Mouse (Mus musculus): ENCODE data around the gene Zfr2. TPM values are rescaled to one million over a fixed set of nuclear protein-coding genes. Genes with fewer than 3 reads are reported as not detected.

The Zfr2 gene
- total and polyA plus RNA-seq, 3 experiments: 0.81 to 1.4 TPM; not detected in 1

- DNase-seq (ENCODE audit: low read depth, low spot score): no peak
Observed at GRCm38 (mm10) chr10:81234206-81234605, 1.3 kb downstream of the Zfr2 start.

DNA sequence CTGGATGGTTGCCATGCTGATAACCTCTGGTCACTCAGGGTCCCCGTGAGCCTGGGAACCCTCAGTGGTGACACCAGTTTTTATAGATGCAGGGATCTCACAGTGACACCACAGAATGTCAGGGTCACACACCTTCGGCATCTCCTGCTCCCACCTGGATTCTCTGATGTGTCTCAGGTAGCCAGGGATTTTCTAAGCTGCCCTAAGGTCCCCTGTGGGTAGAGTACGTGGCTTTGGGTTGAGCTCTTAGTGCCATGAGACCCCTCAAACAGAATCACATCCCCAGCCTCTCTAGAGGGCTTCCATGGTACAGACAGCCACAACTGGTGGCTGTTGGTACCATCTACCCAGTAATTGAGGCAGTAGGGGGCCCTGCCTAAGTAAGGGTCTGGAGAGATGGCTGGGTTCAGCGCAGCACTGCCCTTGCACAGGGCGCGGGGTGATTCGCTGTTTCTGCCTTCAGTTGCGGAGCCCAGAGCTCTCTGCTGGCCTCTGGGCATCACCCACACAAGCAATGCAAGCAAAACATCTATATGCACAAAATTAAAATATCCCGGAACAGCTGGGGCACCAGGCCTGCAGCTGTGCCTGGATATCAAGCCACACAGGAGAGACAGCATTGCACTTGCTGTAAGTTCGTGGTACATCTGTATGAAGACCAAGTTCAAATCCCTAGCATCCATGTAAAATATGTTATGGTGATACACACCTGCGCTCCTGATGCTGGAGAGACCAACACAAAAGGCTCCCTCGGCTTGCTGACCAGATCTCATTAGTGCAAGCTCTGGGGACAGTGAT is 3.7 kb downstream of the Zfr2 start:
- TF ChIP-seq JUND (IDR thresholded peaks at IDR 0.05; ENCODE audit: low read depth, low read length) (no peak), NRF1 (IDR thresholded peaks at IDR 0.05; ENCODE audit: insufficient read depth, low read depth, low read length, poor library complexity, severe bottlenecking) (no peak), UBTF (IDR thresholded peaks at IDR 0.05; ENCODE audit: borderline replicate concordance, insufficient read depth, low read depth, low read length) (no peak), RCOR1 (IDR thresholded peaks at IDR 0.05; ENCODE audit: low read depth, low read length) (no peak), SMC3 (IDR thresholded peaks at IDR 0.05; ENCODE audit: low read depth, low read length) (no peak), KAT2A (conservative IDR thresholded peaks at IDR 0.05; ENCODE audit: low read depth, low read length) (no peak)
- peaks cover 0 to 7% of the 10 kb centered on the region in 2 experiments; a peak in 2 of 4 replicates for H3K36me3 ChIP-seq (ENCODE audit: control insufficient read depth in 1 of 2, insufficient read depth in 2 of 2, low read length in 2 of 2)
- H3K4me1 ChIP-seq (ENCODE audit: control insufficient read depth in 1 of 2, insufficient read depth in 2 of 2, low read length in 2 of 2): peaks cover 0 to 12% of the 10 kb centered on the region in 2 experiments; a peak in 2 of 4 replicates
- no peak overlapping the region for H3K4me3 ChIP-seq (ENCODE audit: control insufficient read depth in 1 of 2, insufficient read depth in 1 of 2, low read depth in 2 of 2, low read length in 2 of 2)
- H3K27ac ChIP-seq (ENCODE audit: control insufficient read depth, low read depth, low read length): no peak overlapping the region
- no peak overlapping the region for H3K9ac ChIP-seq (ENCODE audit: control insufficient read depth, low read depth, low read length, poor library complexity, severe bottlenecking)
- no peak for DNase-seq (ENCODE audit: low read depth, low spot score)
- no peaks in the 10 kb centered on the region for H3K27me3 ChIP-seq (ENCODE audit: control insufficient read depth in 1 of 2, insufficient read depth in 2 of 2, low read length in 2 of 2)
- H3K9me3 ChIP-seq (replicated peaks; ENCODE audit: insufficient read depth, low read length): no peaks in the 10 kb centered on the region
- H3K79me2 ChIP-seq (ENCODE audit: control insufficient read depth, insufficient read depth, low read length, poor library complexity): no peaks in the 10 kb centered on the region

More at GRCm38 (mm10) chr10:81234206-81234605, 1.3 kb downstream of the Zfr2 start:
- Histone ChIP-seq H3K27me3 (ENCODE audit: control insufficient read depth in 1 of 2, insufficient read depth in 2 of 2, low read length in 2 of 2) (peaks cover 0 to 2% of the 10 kb centered on the region in 2 experiments; a peak in 3 of 4 replicates), H3K27ac (ENCODE audit: control insufficient read depth, low read depth, low read length) (no peak overlapping the region), H3K9me3 (replicated peaks; ENCODE audit: insufficient read depth, low read length) (no peaks in the 10 kb centered on the region), H3K9ac (ENCODE audit: control insufficient read depth, low read depth, low read length, poor library complexity, severe bottlenecking) (no peak overlapping the region), H3K4me1 (ENCODE audit: control insufficient read depth in 1 of 2, insufficient read depth in 2 of 2, low read length in 2 of 2) (peaks cover 0 to 12% of the 10 kb centered on the region in 2 experiments; a peak in 2 of 4 replicates), H3K79me2 (ENCODE audit: control insufficient read depth, insufficient read depth, low read length, poor library complexity) (no peaks in the 10 kb centered on the region), H3K4me3 (ENCODE audit: control insufficient read depth in 1 of 2, insufficient read depth in 1 of 2, low read depth in 2 of 2, low read length in 2 of 2) (no peak overlapping the region), H3K36me3 (ENCODE audit: control insufficient read depth in 1 of 2, insufficient read depth in 2 of 2, low read length in 2 of 2) (peaks cover 0 to 7% of the 10 kb centered on the region in 2 experiments; a peak in 2 of 4 replicates)
- TF ChIP-seq TCF12 (IDR thresholded peaks at IDR 0.05; ENCODE audit: low read depth, low read length) (no peak), BHLHE40 (IDR thresholded peaks at IDR 0.05; ENCODE audit: borderline replicate concordance, low read depth, low read length) (no peak), KAT2A (conservative IDR thresholded peaks at IDR 0.05; ENCODE audit: low read depth, low read length) (no peak)

DNA sequence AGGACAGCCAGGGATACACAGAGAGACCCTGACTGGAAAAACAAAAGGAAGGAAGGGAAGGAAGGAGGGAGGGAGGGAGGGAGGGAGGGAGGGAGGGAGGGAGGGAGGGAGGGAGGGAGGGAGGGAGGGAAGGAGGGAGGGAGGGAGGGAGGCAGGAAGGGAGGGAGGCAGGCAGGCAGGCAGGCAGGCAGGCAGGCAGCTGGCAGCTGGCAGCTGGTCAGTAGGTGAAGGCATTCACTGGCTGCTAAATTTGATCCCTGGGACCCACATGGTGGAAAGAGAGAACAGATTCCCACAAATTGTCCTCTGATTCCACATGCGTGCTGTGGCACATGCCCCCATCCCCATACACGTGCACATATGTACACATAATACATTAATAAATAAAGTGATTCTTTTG is 5.7 kb downstream of the Zfr2 start:
- peaks cover 0 to under 1% of the 10 kb centered on the region in 2 experiments; a peak in 1 of 4 replicates for H3K4me1 ChIP-seq (ENCODE audit: control insufficient read depth in 1 of 2, insufficient read depth in 2 of 2, low read length in 2 of 2)
- DNase-seq (ENCODE audit: low read depth, low spot score): no peak
- no peak for TF ChIP-seq POLR2A (IDR thresholded peaks at IDR 0.05; ENCODE audit: control insufficient read depth in 1 of 2, insufficient read depth in 1 of 2, low read depth in 1 of 2, low read length in 2 of 2, poor library complexity in 1 of 2)
- no peak for TF ChIP-seq TBP (IDR thresholded peaks at IDR 0.05; ENCODE audit: low read depth, low read length)
- TF ChIP-seq EP300 (IDR thresholded peaks at IDR 0.05; ENCODE audit: low read depth in 1 of 2, low read length in 2 of 2): no peak
- no peak for TF ChIP-seq TAL1 (IDR thresholded peaks at IDR 0.05; ENCODE audit: low read length)
- no peak for TF ChIP-seq MXI1 (IDR thresholded peaks at IDR 0.05; ENCODE audit: low read depth, low read length)
- H3K27me3 ChIP-seq (ENCODE audit: control insufficient read depth in 1 of 2, insufficient read depth in 2 of 2, low read length in 2 of 2): no peaks in the 10 kb centered on the region
- no peaks in the 10 kb centered on the region for H3K79me2 ChIP-seq (ENCODE audit: control insufficient read depth, insufficient read depth, low read length, poor library complexity)
- no peak overlapping the region for H3K27ac ChIP-seq (ENCODE audit: control insufficient read depth, low read depth, low read length)
- no peak overlapping the region for H3K4me3 ChIP-seq (ENCODE audit: control insufficient read depth in 1 of 2, insufficient read depth in 1 of 2, low read depth in 2 of 2, low read length in 2 of 2)
- no peaks in the 10 kb centered on the region for H3K9me3 ChIP-seq (replicated peaks; ENCODE audit: insufficient read depth, low read length)
- no peaks in the 10 kb centered on the region for H3K36me3 ChIP-seq (ENCODE audit: control insufficient read depth in 1 of 2, insufficient read depth in 2 of 2, low read length in 2 of 2)
- H3K9ac ChIP-seq (ENCODE audit: control insufficient read depth, low read depth, low read length, poor library complexity, severe bottlenecking): no peak overlapping the region

All from MEL (cell line).